Mouse (Mus musculus) stomach, postnatal 0 days (tissue): Measurements from ENCODE around the gene Mapk14.

Source experiments
- CTCF ChIP-seq: IDR thresholded peaks from 2 replicates; pipeline ENCODE4 v1.5.1; 2016; ENCODE audit warnings: antibody characterized with exemption, low read depth, mild to moderate bottlenecking, moderate library complexity
- EP300 ChIP-seq: optimal IDR thresholded peaks from 2 replicates; pipeline ENCODE3; 2016; ENCODE audit warnings: antibody characterized with exemption

GRCm38 (mm10) chr17:28707136-28707627 lies 16.1 kb downstream of the Mapk14 start:
- TF ChIP-seq CTCF = no peak
- no peak for TF ChIP-seq EP300
